Mouse (Mus musculus) heart, postnatal 0 days (tissue): ENCODE results near the gene Gm10912.
"Not testable (repeated sequence)": the region's sequence is repeated elsewhere in the genome, so short reads cannot be mapped to it uniquely, and the experiment has no call there.

Source experiments
- CTCF ChIP-seq: IDR thresholded peaks from 2 replicates; pipeline ENCODE4 v1.5.1; 2016; ENCODE audit warnings: antibody characterized with exemption, control low read depth, low read depth
- EP300 ChIP-seq: IDR thresholded peaks from 2 replicates; pipeline ENCODE4 v1.6.1; 2016; ENCODE audit warnings: antibody characterized with exemption, low read depth

- not testable (repeated sequence) for TF ChIP-seq CTCF, EP300
Measured at GRCm38 (mm10) chr2:104065526-104065925, at the start of gene Gm10912.
